Mouse (Mus musculus): ENCODE data around the gene Glis1. TPM values are rescaled to one million over a fixed set of nuclear protein-coding genes. Genes with fewer than 3 reads are reported as not detected.

Glis1 gene
- polyA plus RNA-seq, 1 experiment from 2014 or later: 0.18 TPM

DNA sequence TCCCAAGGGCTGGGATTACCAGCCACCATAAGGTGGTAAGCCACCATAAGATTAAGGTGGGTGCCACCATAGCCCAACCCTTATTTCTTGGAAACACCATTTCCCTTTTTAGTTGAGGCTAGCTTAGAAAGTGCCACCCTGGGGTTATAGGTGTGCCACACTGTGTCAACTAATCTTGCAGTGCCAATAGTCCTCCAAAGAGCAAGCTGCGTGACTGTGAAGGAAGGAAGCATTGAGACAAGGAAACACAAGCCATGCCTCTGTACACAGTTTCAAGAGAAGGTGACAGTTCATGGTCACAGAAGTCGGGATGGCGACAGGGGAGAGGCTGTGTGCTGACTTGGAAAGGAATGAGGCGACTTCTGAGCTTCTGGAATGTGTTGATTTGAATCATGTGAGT, 14.2 kb upstream of the Glis1 start:
- no peak for TF ChIP-seq CTCF (IDR thresholded peaks at IDR 0.05; ENCODE audit: low read depth)
- TF ChIP-seq EP300 (IDR thresholded peaks at IDR 0.05; ENCODE audit: low read depth): no peak
- Histone ChIP-seq H3K9ac (replicated peaks) (no peak overlapping the region), H3K27ac (ENCODE audit: low read depth) (no peak overlapping the region), H3K9me3 (ENCODE audit: low read length) (no peaks in the 10 kb centered on the region), H3K36me3 (replicated peaks; ENCODE audit: insufficient read depth, low read length) (peaks cover 4% of the 10 kb centered on the region; the same call in 1 of the 2 replicates), H3K4me2 (ENCODE audit: low read depth, low read length) (no peak overlapping the region), H3K4me1 (ENCODE audit: insufficient read depth) (no peaks in the 10 kb centered on the region; the same call in 1 of the 2 replicates), H3K27me3 (ENCODE audit: insufficient read depth, low read length) (no peaks in the 10 kb centered on the region), H3K4me3 (ENCODE audit: low read depth, low read length) (no peak overlapping the region)
- no peak for DNase-seq
- ATAC-seq: no peak
- WGBS (ENCODE audit: insufficient replicate concordance): 66% methylated on average over 4 of the region's 4 CpGs

DNA sequence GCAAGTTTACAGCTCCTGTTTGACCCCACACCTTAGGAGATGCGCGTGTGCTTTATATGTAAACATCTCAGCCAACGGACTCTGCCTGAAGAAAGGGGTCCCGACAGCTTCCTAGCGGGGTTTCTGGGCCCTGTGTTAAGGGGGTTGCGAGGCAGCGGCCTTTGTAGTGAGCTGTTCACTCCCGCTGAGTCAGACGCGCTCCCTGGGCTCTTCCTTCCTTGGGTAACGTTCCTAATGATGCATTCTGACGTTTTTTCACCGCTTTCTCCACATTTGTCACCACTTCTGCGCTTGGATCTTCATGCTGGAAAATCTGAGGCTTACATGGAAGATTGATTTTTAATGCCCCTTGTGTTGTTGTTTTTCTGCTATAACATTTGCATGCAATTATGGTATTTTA, 12.7 kb upstream of the Glis1 start:
- TF ChIP-seq EP300 (IDR thresholded peaks at IDR 0.05; ENCODE audit: low read depth): no peak
- TF ChIP-seq CTCF (IDR thresholded peaks at IDR 0.05; ENCODE audit: low read depth): no peak
- ATAC-seq: no peak
- Histone ChIP-seq H3K36me3 (replicated peaks; ENCODE audit: insufficient read depth, low read length) (peaks cover 4% of the 10 kb centered on the region; the same call in 1 of the 2 replicates), H3K9me3 (ENCODE audit: low read length) (no peaks in the 10 kb centered on the region), H3K27me3 (ENCODE audit: insufficient read depth, low read length) (no peaks in the 10 kb centered on the region), H3K9ac (replicated peaks) (no peak overlapping the region), H3K4me3 (ENCODE audit: low read depth, low read length) (peak overlapping the region; percentile 22; the same call in 1 of the 2 replicates), H3K4me2 (ENCODE audit: low read depth, low read length) (peak overlapping the region; percentile 58), H3K27ac (ENCODE audit: low read depth) (no peak overlapping the region), H3K4me1 (ENCODE audit: insufficient read depth) (no peaks in the 10 kb centered on the region; the same call in 1 of the 2 replicates)
- no peak for DNase-seq
- 7% methylated on average over 14 of the region's 14 CpGs for WGBS (ENCODE audit: insufficient replicate concordance)

DNA sequence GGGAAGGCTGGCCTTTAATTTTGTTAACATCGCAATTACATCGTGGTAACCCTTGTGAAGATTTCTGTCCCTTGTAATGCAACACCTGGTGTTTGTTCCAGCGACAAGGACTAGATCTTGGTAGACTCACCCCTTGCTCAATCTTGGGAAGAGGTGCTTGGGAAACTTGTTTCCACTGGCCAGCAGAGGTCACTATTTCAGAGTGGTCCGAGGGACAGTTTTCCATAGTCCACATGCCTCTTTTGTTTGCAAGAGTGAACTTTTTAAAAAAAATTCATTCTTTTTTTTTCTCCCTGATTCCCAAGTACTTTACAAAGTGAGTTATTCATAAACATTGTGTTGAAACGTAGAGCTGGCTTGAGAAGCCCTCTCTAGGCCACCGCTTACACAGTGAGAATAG, 12.2 kb upstream of the Glis1 start:
- Histone ChIP-seq H3K9ac (replicated peaks) (no peak overlapping the region), H3K4me1 (ENCODE audit: insufficient read depth) (no peaks in the 10 kb centered on the region; the same call in 1 of the 2 replicates), H3K36me3 (replicated peaks; ENCODE audit: insufficient read depth, low read length) (peaks cover 4% of the 10 kb centered on the region; the same call in 1 of the 2 replicates), H3K27ac (ENCODE audit: low read depth) (no peak overlapping the region), H3K27me3 (ENCODE audit: insufficient read depth, low read length) (no peaks in the 10 kb centered on the region), H3K4me3 (ENCODE audit: low read depth, low read length) (no peak overlapping the region), H3K4me2 (ENCODE audit: low read depth, low read length) (no peak overlapping the region), H3K9me3 (ENCODE audit: low read length) (no peaks in the 10 kb centered on the region)
- no peak for TF ChIP-seq EP300 (IDR thresholded peaks at IDR 0.05; ENCODE audit: low read depth)
- TF ChIP-seq CTCF (IDR thresholded peaks at IDR 0.05; ENCODE audit: low read depth): peak; percentile 67
- 23% methylated on average over 6 of the region's 6 CpGs for WGBS (ENCODE audit: insufficient replicate concordance)
- DNase-seq: peak; percentile 31
- ATAC-seq: no peak

DNA sequence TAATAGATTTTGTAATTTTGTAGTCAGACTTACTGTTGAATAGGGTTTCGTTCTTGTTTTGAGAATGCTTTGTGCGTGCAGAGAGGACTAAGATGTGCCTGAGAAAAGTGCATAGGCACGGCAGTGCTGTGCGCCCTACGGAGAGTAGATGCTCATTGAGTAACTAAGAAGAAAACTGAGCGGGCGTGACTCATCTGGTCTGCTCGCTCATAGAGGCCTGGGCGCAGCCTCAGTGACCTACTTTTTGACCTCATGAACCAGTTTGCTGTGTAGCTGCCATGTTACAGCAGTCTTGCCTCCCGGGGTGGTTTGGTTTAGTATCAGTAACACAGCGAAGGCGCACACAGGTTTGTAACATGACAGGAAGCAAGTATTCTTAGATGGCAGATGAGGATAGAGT, 8.8 kb upstream of the Glis1 start:
- H3K27me3 ChIP-seq (ENCODE audit: insufficient read depth, low read length): no peaks in the 10 kb centered on the region
- ATAC-seq: no peak
- no peak overlapping the region for H3K4me3 ChIP-seq (ENCODE audit: low read depth, low read length)
- H3K4me2 ChIP-seq (ENCODE audit: low read depth, low read length): no peak overlapping the region
- no peak overlapping the region for H3K9ac ChIP-seq (replicated peaks)
- H3K36me3 ChIP-seq (replicated peaks; ENCODE audit: insufficient read depth, low read length): no peaks in the 10 kb centered on the region
- 87% methylated on average over 12 of the region's 12 CpGs for WGBS (ENCODE audit: insufficient replicate concordance)
- DNase-seq: no peak
- TF ChIP-seq EP300 (IDR thresholded peaks at IDR 0.05; ENCODE audit: low read depth) (no peak), CTCF (IDR thresholded peaks at IDR 0.05; ENCODE audit: low read depth) (no peak)
- H3K4me1 ChIP-seq (ENCODE audit: insufficient read depth): no peaks in the 10 kb centered on the region; the same call in 1 of the 2 replicates
- no peaks in the 10 kb centered on the region for H3K9me3 ChIP-seq (ENCODE audit: low read length)
- H3K27ac ChIP-seq (ENCODE audit: low read depth): no peak overlapping the region

DNA sequence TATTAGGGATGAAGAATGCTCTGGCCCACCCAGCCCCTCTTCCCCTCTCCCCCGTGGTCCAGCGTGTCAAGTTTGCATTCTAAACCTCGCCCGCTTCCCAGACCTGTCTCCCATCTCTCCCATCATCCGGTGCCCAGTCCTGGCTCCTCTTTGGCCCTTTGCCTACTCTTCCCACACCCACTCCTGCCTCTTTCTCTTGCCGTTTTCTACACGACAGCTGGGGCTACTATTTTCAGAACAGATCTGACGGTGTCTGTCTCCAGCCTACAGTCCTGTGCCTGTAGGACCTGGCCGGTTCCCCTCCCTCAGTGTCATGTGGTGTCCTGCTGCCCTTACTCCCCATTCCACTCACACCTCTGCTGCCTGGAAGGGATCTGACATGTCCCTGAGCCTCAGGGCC, 7.8 kb upstream of the Glis1 start:
- TF ChIP-seq CTCF (IDR thresholded peaks at IDR 0.05; ENCODE audit: low read depth) (no peak), EP300 (IDR thresholded peaks at IDR 0.05; ENCODE audit: low read depth) (no peak)
- no peak overlapping the region for H3K27ac ChIP-seq (ENCODE audit: low read depth)
- H3K4me3 ChIP-seq (ENCODE audit: low read depth, low read length): no peak overlapping the region
- no peaks in the 10 kb centered on the region for H3K27me3 ChIP-seq (ENCODE audit: insufficient read depth, low read length)
- no peaks in the 10 kb centered on the region; the same call in 1 of the 2 replicates for H3K4me1 ChIP-seq (ENCODE audit: insufficient read depth)
- ATAC-seq: no peak
- H3K36me3 ChIP-seq (replicated peaks; ENCODE audit: insufficient read depth, low read length): no peaks in the 10 kb centered on the region
- no peak overlapping the region for H3K9ac ChIP-seq (replicated peaks)
- 73% methylated on average over 9 of the region's 9 CpGs for WGBS (ENCODE audit: insufficient replicate concordance)
- no peak overlapping the region for H3K4me2 ChIP-seq (ENCODE audit: low read depth, low read length)
- H3K9me3 ChIP-seq (ENCODE audit: low read length): no peaks in the 10 kb centered on the region
- DNase-seq: no peak

DNA sequence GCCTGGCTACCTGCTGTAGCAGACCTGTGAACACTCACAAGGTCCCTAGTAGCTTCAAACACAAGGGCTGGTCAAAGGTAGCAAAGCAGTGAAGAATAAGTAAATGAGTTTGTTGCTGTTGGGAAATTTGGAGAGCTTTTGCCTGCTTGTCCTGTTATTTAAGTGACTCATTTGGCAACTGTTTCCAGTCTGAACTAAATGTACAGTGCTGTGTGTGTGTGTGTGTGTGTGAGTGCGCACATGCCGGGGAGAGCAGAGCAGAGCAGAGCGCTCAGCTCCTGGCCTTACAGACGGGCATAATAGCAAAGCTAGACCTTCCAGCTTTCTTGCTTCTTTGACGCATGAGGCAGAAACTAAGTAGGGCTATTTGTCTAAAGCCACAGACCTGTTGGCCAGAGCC, 1.7 kb upstream of the Glis1 start:
- H3K9ac ChIP-seq (replicated peaks): no peak overlapping the region
- 88% methylated on average over 5 of the region's 5 CpGs for WGBS (ENCODE audit: insufficient replicate concordance)
- no peak overlapping the region for H3K4me2 ChIP-seq (ENCODE audit: low read depth, low read length)
- no peaks in the 10 kb centered on the region for H3K36me3 ChIP-seq (replicated peaks; ENCODE audit: insufficient read depth, low read length)
- H3K27ac ChIP-seq (ENCODE audit: low read depth): no peak overlapping the region
- H3K27me3 ChIP-seq (ENCODE audit: insufficient read depth, low read length): peaks cover 51% of the 10 kb centered on the region
- H3K9me3 ChIP-seq (ENCODE audit: low read length): no peaks in the 10 kb centered on the region
- ATAC-seq (no peak), DNase-seq (no peak)
- H3K4me3 ChIP-seq (ENCODE audit: low read depth, low read length): no peak overlapping the region
- peaks cover 8% of the 10 kb centered on the region; the same call in 1 of the 2 replicates for H3K4me1 ChIP-seq (ENCODE audit: insufficient read depth)
- TF ChIP-seq CTCF (IDR thresholded peaks at IDR 0.05; ENCODE audit: low read depth) (no peak), EP300 (IDR thresholded peaks at IDR 0.05; ENCODE audit: low read depth) (no peak)

DNA sequence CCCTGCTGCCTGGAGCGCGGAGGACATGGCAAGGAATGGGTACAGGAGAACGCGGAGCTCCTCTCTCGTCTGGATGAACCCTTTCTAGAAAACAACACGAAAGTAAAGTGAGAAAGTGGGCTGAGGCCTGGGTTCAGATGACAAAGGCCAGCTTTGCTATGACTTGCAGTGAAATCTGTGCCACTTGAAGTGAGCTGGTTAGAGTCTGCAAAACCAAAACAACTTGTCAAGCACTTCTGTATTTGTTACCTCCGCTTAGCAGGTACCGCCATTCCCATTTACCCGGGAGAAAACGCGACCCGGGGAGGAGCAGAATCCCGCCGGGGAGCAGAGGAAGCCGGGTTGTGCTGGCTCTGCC, 414 bp upstream of the Glis1 start:
- peaks cover 52% of the 10 kb centered on the region for H3K27me3 ChIP-seq (ENCODE audit: insufficient read depth, low read length)
- TF ChIP-seq CTCF (IDR thresholded peaks at IDR 0.05; ENCODE audit: low read depth): no peak
- TF ChIP-seq EP300 (IDR thresholded peaks at IDR 0.05; ENCODE audit: low read depth): no peak
- H3K9me3 ChIP-seq (ENCODE audit: low read length): no peaks in the 10 kb centered on the region
- 0 out of 2 replicates have a peak overlapping the region, but pooled peaks have one; percentile 21 for H3K9ac ChIP-seq (replicated peaks)
- no peak overlapping the region for H3K27ac ChIP-seq (ENCODE audit: low read depth)
- WGBS (ENCODE audit: insufficient replicate concordance): 6% methylated on average over 15 of the region's 15 CpGs
- peak overlapping the region; percentile 54 for H3K4me3 ChIP-seq (ENCODE audit: low read depth, low read length)
- peaks cover 8% of the 10 kb centered on the region; the same call in 1 of the 2 replicates for H3K4me1 ChIP-seq (ENCODE audit: insufficient read depth)
- DNase-seq (no peak), ATAC-seq (no peak)
- H3K36me3 ChIP-seq (replicated peaks; ENCODE audit: insufficient read depth, low read length): no peaks in the 10 kb centered on the region
- H3K4me2 ChIP-seq (ENCODE audit: low read depth, low read length): peak overlapping the region; percentile 85
